Mouse (Mus musculus): ENCODE measurements at regions not wholly inside any gene's neighbourhood (a gene's known extent, or its start where the extent isn't known, plus 50 kb on each side); places are given as distances from the start of the nearest gene placed in this dataset.

GRCm38 (mm10) chr4:54704696-54705095 is 240.2 kb upstream of the Zfp462 start:
- WGBS (ENCODE audit: insufficient replicate concordance) = 65% methylated on average over 5 of the region's 5 CpGs
- H3K9me3 ChIP-seq (replicated peaks; ENCODE audit: control insufficient read depth, low read length) = no peaks in the 10 kb centered on the region
- H3K4me2 ChIP-seq = no peak overlapping the region
- H3K27ac ChIP-seq (ENCODE audit: low read depth, low read length) = no peak overlapping the region
- H3K4me3 ChIP-seq (ENCODE audit: low read depth, low read length) = no peak overlapping the region
- H3K36me3 ChIP-seq (ENCODE audit: control insufficient read depth, insufficient read depth, low read length) = no peaks in the 10 kb centered on the region
- H3K27me3 ChIP-seq (ENCODE audit: control insufficient read depth, insufficient read depth, low read length) = no peaks in the 10 kb centered on the region
- H3K9ac ChIP-seq (ENCODE audit: low read depth, low read length) = no peak overlapping the region
- ATAC-seq (replicated peaks; ENCODE audit: insufficient number of reproducible peaks, low FRiP score, low TSS enrichment) = no peak
- no peaks in the 10 kb centered on the region for H3K4me1 ChIP-seq (ENCODE audit: control insufficient read depth, insufficient read depth, low read length)

- Histone ChIP-seq H3K4me3 (ENCODE audit: low read depth, low read length) (no peak overlapping the region), H3K27ac (ENCODE audit: low read depth, low read length) (no peak overlapping the region)
- ATAC-seq (replicated peaks; ENCODE audit: insufficient number of reproducible peaks, low FRiP score, low TSS enrichment) = no peak
These were observed 235.1 kb upstream of the Zfp462 start for GRCm38 (mm10) chr4:54709751-54710150.

GRCm38 (mm10) chr4:54712929-54713328 is 231.9 kb upstream of the Zfp462 start:
- no peak for ATAC-seq (replicated peaks; ENCODE audit: insufficient number of reproducible peaks, low FRiP score, low TSS enrichment)
- no peak overlapping the region for H3K4me2 ChIP-seq
- no peaks in the 10 kb centered on the region for H3K9me3 ChIP-seq (replicated peaks; ENCODE audit: control insufficient read depth, low read length)
- 49% methylated on average over 3 of the region's 3 CpGs for WGBS (ENCODE audit: insufficient replicate concordance)
- H3K9ac ChIP-seq (ENCODE audit: low read depth, low read length) = no peak overlapping the region
- no peak overlapping the region for H3K4me3 ChIP-seq (ENCODE audit: low read depth, low read length)
- H3K27me3 ChIP-seq (ENCODE audit: control insufficient read depth, insufficient read depth, low read length) = no peaks in the 10 kb centered on the region
- H3K36me3 ChIP-seq (ENCODE audit: control insufficient read depth, insufficient read depth, low read length) = no peaks in the 10 kb centered on the region
- H3K4me1 ChIP-seq (ENCODE audit: control insufficient read depth, insufficient read depth, low read length) = no peaks in the 10 kb centered on the region
- no peak overlapping the region for H3K27ac ChIP-seq (ENCODE audit: low read depth, low read length)

More at GRCm38 (mm10) chr4:54709751-54710150, 235.1 kb upstream of the Zfp462 start:
- no peak overlapping the region for H3K9ac ChIP-seq (ENCODE audit: low read depth, low read length)
- no peaks in the 10 kb centered on the region for H3K4me1 ChIP-seq (ENCODE audit: control insufficient read depth, insufficient read depth, low read length)
- H3K27me3 ChIP-seq (ENCODE audit: control insufficient read depth, insufficient read depth, low read length) = no peaks in the 10 kb centered on the region
- H3K4me2 ChIP-seq = no peak overlapping the region
- H3K36me3 ChIP-seq (ENCODE audit: control insufficient read depth, insufficient read depth, low read length) = no peaks in the 10 kb centered on the region
- H3K9me3 ChIP-seq (replicated peaks; ENCODE audit: control insufficient read depth, low read length) = no peaks in the 10 kb centered on the region

- no peaks in the 10 kb centered on the region for H3K4me1 ChIP-seq (ENCODE audit: control insufficient read depth, insufficient read depth, low read length)
- H3K4me3 ChIP-seq (ENCODE audit: low read depth, low read length) = no peak overlapping the region
- no peak for ATAC-seq (replicated peaks; ENCODE audit: insufficient number of reproducible peaks, low FRiP score, low TSS enrichment)
- no peaks in the 10 kb centered on the region for H3K9me3 ChIP-seq (replicated peaks; ENCODE audit: control insufficient read depth, low read length)
- H3K4me2 ChIP-seq = no peak overlapping the region
- no peak overlapping the region for H3K9ac ChIP-seq (ENCODE audit: low read depth, low read length)
- H3K36me3 ChIP-seq (ENCODE audit: control insufficient read depth, insufficient read depth, low read length) = no peaks in the 10 kb centered on the region
- H3K27me3 ChIP-seq (ENCODE audit: control insufficient read depth, insufficient read depth, low read length) = no peaks in the 10 kb centered on the region
- no peak overlapping the region for H3K27ac ChIP-seq (ENCODE audit: low read depth, low read length)
- 35% methylated on average over 9 of the region's 9 CpGs for WGBS (ENCODE audit: insufficient replicate concordance)
These were observed 230.1 kb upstream of the Zfp462 start for GRCm38 (mm10) chr4:54714612-54715342.

GRCm38 (mm10) chr4:54718083-54718482 is 226.8 kb upstream of the Zfp462 start:
- no peaks in the 10 kb centered on the region for H3K36me3 ChIP-seq (ENCODE audit: control insufficient read depth, insufficient read depth, low read length)
- no peak overlapping the region for H3K4me3 ChIP-seq (ENCODE audit: low read depth, low read length)
- H3K9ac ChIP-seq (ENCODE audit: low read depth, low read length) = no peak overlapping the region
- H3K9me3 ChIP-seq (replicated peaks; ENCODE audit: control insufficient read depth, low read length) = no peaks in the 10 kb centered on the region
- no peak for ATAC-seq (replicated peaks; ENCODE audit: insufficient number of reproducible peaks, low FRiP score, low TSS enrichment)
- no peaks in the 10 kb centered on the region for H3K4me1 ChIP-seq (ENCODE audit: control insufficient read depth, insufficient read depth, low read length)
- no peak overlapping the region for H3K4me2 ChIP-seq
- no peaks in the 10 kb centered on the region for H3K27me3 ChIP-seq (ENCODE audit: control insufficient read depth, insufficient read depth, low read length)
- WGBS (ENCODE audit: insufficient replicate concordance) = 32% methylated on average over 1 of the region's 1 CpGs
- no peak overlapping the region for H3K27ac ChIP-seq (ENCODE audit: low read depth, low read length)

GRCm38 (mm10) chr4:54739001-54739400 is 205.8 kb upstream of the Zfp462 start:
- Histone ChIP-seq H3K36me3 (ENCODE audit: control insufficient read depth, insufficient read depth, low read length) (no peaks in the 10 kb centered on the region), H3K27me3 (ENCODE audit: control insufficient read depth, insufficient read depth, low read length) (no peaks in the 10 kb centered on the region), H3K27ac (ENCODE audit: low read depth, low read length) (no peak overlapping the region), H3K4me1 (ENCODE audit: control insufficient read depth, insufficient read depth, low read length) (no peaks in the 10 kb centered on the region), H3K4me2 (no peak overlapping the region), H3K4me3 (ENCODE audit: low read depth, low read length) (no peak overlapping the region), H3K9ac (ENCODE audit: low read depth, low read length) (no peak overlapping the region), H3K9me3 (replicated peaks; ENCODE audit: control insufficient read depth, low read length) (no peaks in the 10 kb centered on the region)
- 35% methylated on average over 5 of the region's 5 CpGs for WGBS (ENCODE audit: insufficient replicate concordance)
- ATAC-seq (replicated peaks; ENCODE audit: insufficient number of reproducible peaks, low FRiP score, low TSS enrichment) = no peak

- Histone ChIP-seq H3K36me3 (ENCODE audit: control insufficient read depth, insufficient read depth, low read length) (no peaks in the 10 kb centered on the region), H3K27ac (ENCODE audit: low read depth, low read length) (no peak overlapping the region), H3K4me1 (ENCODE audit: control insufficient read depth, insufficient read depth, low read length) (no peaks in the 10 kb centered on the region), H3K9ac (ENCODE audit: low read depth, low read length) (no peak overlapping the region), H3K4me2 (no peak overlapping the region), H3K9me3 (replicated peaks; ENCODE audit: control insufficient read depth, low read length) (no peaks in the 10 kb centered on the region), H3K27me3 (ENCODE audit: control insufficient read depth, insufficient read depth, low read length) (no peaks in the 10 kb centered on the region), H3K4me3 (ENCODE audit: low read depth, low read length) (no peak overlapping the region)
- WGBS (ENCODE audit: insufficient replicate concordance) = 79% methylated on average over 2 of the region's 2 CpGs
- no peak for ATAC-seq (replicated peaks; ENCODE audit: insufficient number of reproducible peaks, low FRiP score, low TSS enrichment)
These were observed 193.4 kb upstream of the Zfp462 start for GRCm38 (mm10) chr4:54751458-54751857.

- H3K27ac ChIP-seq (ENCODE audit: low read depth, low read length) = no peak overlapping the region
- no peaks in the 10 kb centered on the region for H3K27me3 ChIP-seq (ENCODE audit: control insufficient read depth, insufficient read depth, low read length)
- H3K36me3 ChIP-seq (ENCODE audit: control insufficient read depth, insufficient read depth, low read length) = no peaks in the 10 kb centered on the region
- no peak overlapping the region for H3K4me2 ChIP-seq
- H3K4me1 ChIP-seq (ENCODE audit: control insufficient read depth, insufficient read depth, low read length) = peaks cover 2% of the 10 kb centered on the region; the same call in 1 of the 2 replicates
- H3K9me3 ChIP-seq (replicated peaks; ENCODE audit: control insufficient read depth, low read length) = no peaks in the 10 kb centered on the region
- no peak for ATAC-seq (replicated peaks; ENCODE audit: insufficient number of reproducible peaks, low FRiP score, low TSS enrichment)
- WGBS (ENCODE audit: insufficient replicate concordance) = 85% methylated on average over 4 of the region's 4 CpGs
- no peak overlapping the region for H3K9ac ChIP-seq (ENCODE audit: low read depth, low read length)
- H3K4me3 ChIP-seq (ENCODE audit: low read depth, low read length) = no peak overlapping the region
These were observed 188.4 kb upstream of the Zfp462 start for GRCm38 (mm10) chr4:54756441-54756840.

Measured in heart, embryonic 11.5 days (tissue).